Mouse (Mus musculus): ENCODE measurements around the gene Elovl6. TPM values are rescaled to one million over a fixed set of nuclear protein-coding genes. Genes with fewer than 3 reads are reported as not detected.

Gene Elovl6
- polyA plus RNA-seq, 1 experiment from 2014 or later = 48.7 TPM

GRCm38 (mm10) chr3:129651765-129652164 lies 119.6 kb downstream of the Elovl6 start:
- Histone ChIP-seq H3K4me3 (ENCODE audit: low read depth, low read length) (no peak overlapping the region), H3K27me3 (ENCODE audit: control insufficient read depth, insufficient read depth, low read length) (no peaks in the 10 kb centered on the region), H3K4me1 (ENCODE audit: control insufficient read depth, insufficient read depth, low read length) (no peaks in the 10 kb centered on the region), H3K9ac (replicated peaks; ENCODE audit: low read length) (no peak overlapping the region), H3K4me2 (ENCODE audit: low read depth, low read length) (no peak overlapping the region), H3K27ac (replicated peaks; ENCODE audit: low read depth, low read length) (no peak overlapping the region), H3K36me3 (replicated peaks; ENCODE audit: control insufficient read depth, insufficient read depth, low read depth, low read length) (no peaks in the 10 kb centered on the region), H3K9me3 (replicated peaks; ENCODE audit: control insufficient read depth, low read length) (no peaks in the 10 kb centered on the region)
- ATAC-seq (replicated peaks; ENCODE audit: insufficient number of reproducible peaks, low FRiP score, low TSS enrichment, low read depth) = no peak
- WGBS = 88% methylated on average over 8 of the region's 8 CpGs
- no peak for DNase-seq (ENCODE audit: low spot score)

- no peaks in the 10 kb centered on the region for H3K4me1 ChIP-seq (ENCODE audit: control insufficient read depth, insufficient read depth, low read length)
- 86% methylated on average over 4 of the region's 4 CpGs for WGBS
- H3K9ac ChIP-seq (replicated peaks; ENCODE audit: low read length) = no peak overlapping the region
- H3K9me3 ChIP-seq (replicated peaks; ENCODE audit: control insufficient read depth, low read length) = no peaks in the 10 kb centered on the region
- H3K27me3 ChIP-seq (ENCODE audit: control insufficient read depth, insufficient read depth, low read length) = no peaks in the 10 kb centered on the region
- H3K36me3 ChIP-seq (replicated peaks; ENCODE audit: control insufficient read depth, insufficient read depth, low read depth, low read length) = no peaks in the 10 kb centered on the region
- ATAC-seq (replicated peaks; ENCODE audit: insufficient number of reproducible peaks, low FRiP score, low TSS enrichment, low read depth) (no peak), DNase-seq (ENCODE audit: low spot score) (no peak)
- H3K27ac ChIP-seq (replicated peaks; ENCODE audit: low read depth, low read length) = no peak overlapping the region
- H3K4me2 ChIP-seq (ENCODE audit: low read depth, low read length) = no peak overlapping the region
- no peak overlapping the region for H3K4me3 ChIP-seq (ENCODE audit: low read depth, low read length)
These were observed 120.3 kb downstream of the Elovl6 start for GRCm38 (mm10) chr3:129652476-129652875.

- DNase-seq (ENCODE audit: low spot score) (no peak), ATAC-seq (replicated peaks; ENCODE audit: insufficient number of reproducible peaks, low FRiP score, low TSS enrichment, low read depth) (no peak)
- Histone ChIP-seq H3K4me1 (ENCODE audit: control insufficient read depth, insufficient read depth, low read length) (no peaks in the 10 kb centered on the region), H3K36me3 (replicated peaks; ENCODE audit: control insufficient read depth, insufficient read depth, low read depth, low read length) (no peaks in the 10 kb centered on the region), H3K27ac (replicated peaks; ENCODE audit: low read depth, low read length) (no peak overlapping the region), H3K9ac (replicated peaks; ENCODE audit: low read length) (no peak overlapping the region), H3K4me3 (ENCODE audit: low read depth, low read length) (no peak overlapping the region), H3K9me3 (replicated peaks; ENCODE audit: control insufficient read depth, low read length) (no peaks in the 10 kb centered on the region), H3K27me3 (ENCODE audit: control insufficient read depth, insufficient read depth, low read length) (no peaks in the 10 kb centered on the region), H3K4me2 (ENCODE audit: low read depth, low read length) (no peak overlapping the region)
- 82% methylated on average over 4 of the region's 4 CpGs for WGBS
These were observed 124.4 kb downstream of the Elovl6 start for GRCm38 (mm10) chr3:129656540-129656939.

- WGBS = 86% methylated on average over 9 of the region's 9 CpGs
- H3K4me3 ChIP-seq (ENCODE audit: low read depth, low read length) = no peak overlapping the region
- no peak for ATAC-seq (replicated peaks; ENCODE audit: insufficient number of reproducible peaks, low FRiP score, low TSS enrichment, low read depth)
These were observed 125.1 kb downstream of the Elovl6 start for GRCm38 (mm10) chr3:129657222-129657621.

DNA sequence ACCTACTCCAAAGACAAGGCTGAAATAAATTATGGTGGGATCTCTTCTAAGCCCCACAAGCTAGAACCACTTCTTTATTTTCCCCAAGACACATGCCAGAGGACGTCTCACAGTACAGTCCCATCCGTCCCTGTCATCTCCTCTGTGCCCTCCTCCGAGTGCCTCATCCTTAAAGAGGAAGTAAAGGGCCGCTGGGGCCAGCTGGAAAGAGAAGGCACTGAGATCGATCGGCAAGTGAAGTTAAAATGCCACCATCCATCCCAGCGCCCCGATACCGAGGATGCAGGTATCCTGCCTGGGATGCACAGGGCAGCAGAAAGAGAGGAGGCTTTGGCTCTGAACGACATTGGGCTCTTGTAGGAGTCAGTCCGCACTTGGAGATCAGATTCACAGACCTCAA lies 125.6 kb downstream of the Elovl6 start:
- no peak for ATAC-seq (replicated peaks; ENCODE audit: insufficient number of reproducible peaks, low FRiP score, low TSS enrichment, low read depth)
- Histone ChIP-seq H3K27me3 (ENCODE audit: control insufficient read depth, insufficient read depth, low read length) (no peaks in the 10 kb centered on the region), H3K4me1 (ENCODE audit: control insufficient read depth, insufficient read depth, low read length) (no peaks in the 10 kb centered on the region), H3K27ac (replicated peaks; ENCODE audit: low read depth, low read length) (no peak overlapping the region), H3K4me3 (ENCODE audit: low read depth, low read length) (no peak overlapping the region), H3K4me2 (ENCODE audit: low read depth, low read length) (no peak overlapping the region), H3K9me3 (replicated peaks; ENCODE audit: control insufficient read depth, low read length) (no peaks in the 10 kb centered on the region), H3K9ac (replicated peaks; ENCODE audit: low read length) (no peak overlapping the region), H3K36me3 (replicated peaks; ENCODE audit: control insufficient read depth, insufficient read depth, low read depth, low read length) (no peaks in the 10 kb centered on the region)
- WGBS = 87% methylated on average over 11 of the region's 11 CpGs
- DNase-seq (ENCODE audit: low spot score) = no peak

More at GRCm38 (mm10) chr3:129657222-129657621, 125.1 kb downstream of the Elovl6 start:
- no peak overlapping the region for H3K4me2 ChIP-seq (ENCODE audit: low read depth, low read length)
- H3K4me1 ChIP-seq (ENCODE audit: control insufficient read depth, insufficient read depth, low read length) = no peaks in the 10 kb centered on the region
- H3K27me3 ChIP-seq (ENCODE audit: control insufficient read depth, insufficient read depth, low read length) = no peaks in the 10 kb centered on the region
- H3K36me3 ChIP-seq (replicated peaks; ENCODE audit: control insufficient read depth, insufficient read depth, low read depth, low read length) = no peaks in the 10 kb centered on the region
- no peaks in the 10 kb centered on the region for H3K9me3 ChIP-seq (replicated peaks; ENCODE audit: control insufficient read depth, low read length)
- no peak overlapping the region for H3K27ac ChIP-seq (replicated peaks; ENCODE audit: low read depth, low read length)
- DNase-seq (ENCODE audit: low spot score) = no peak
- H3K9ac ChIP-seq (replicated peaks; ENCODE audit: low read length) = no peak overlapping the region

DNA sequence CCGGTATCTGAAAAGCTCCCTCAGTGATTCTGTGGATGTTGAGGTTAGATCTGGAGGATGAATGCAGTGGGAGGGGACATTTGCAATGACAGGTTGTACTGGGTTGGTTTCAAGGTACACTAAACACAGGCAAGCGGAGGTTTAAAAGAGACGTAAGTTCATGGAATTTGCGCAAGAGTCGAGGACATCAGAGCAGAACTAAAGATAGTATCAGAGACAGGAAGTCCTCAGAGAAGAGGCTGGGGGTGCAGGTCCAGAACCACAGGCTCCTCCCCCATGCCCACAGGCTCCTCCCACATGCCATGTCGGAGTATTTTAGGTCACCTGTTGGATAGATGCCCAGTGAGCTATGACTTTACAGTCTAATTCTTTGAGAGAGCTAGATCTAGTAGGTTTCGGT lies 126.6 kb downstream of the Elovl6 start:
- DNase-seq (ENCODE audit: low spot score) (no peak), ATAC-seq (replicated peaks; ENCODE audit: insufficient number of reproducible peaks, low FRiP score, low TSS enrichment, low read depth) (no peak)
- 88% methylated on average over 7 of the region's 7 CpGs for WGBS
- Histone ChIP-seq H3K4me3 (ENCODE audit: low read depth, low read length) (no peak overlapping the region), H3K9ac (replicated peaks; ENCODE audit: low read length) (no peak overlapping the region), H3K4me2 (ENCODE audit: low read depth, low read length) (no peak overlapping the region), H3K4me1 (ENCODE audit: control insufficient read depth, insufficient read depth, low read length) (no peaks in the 10 kb centered on the region), H3K27me3 (ENCODE audit: control insufficient read depth, insufficient read depth, low read length) (no peaks in the 10 kb centered on the region), H3K9me3 (replicated peaks; ENCODE audit: control insufficient read depth, low read length) (no peaks in the 10 kb centered on the region), H3K36me3 (replicated peaks; ENCODE audit: control insufficient read depth, insufficient read depth, low read depth, low read length) (no peaks in the 10 kb centered on the region), H3K27ac (replicated peaks; ENCODE audit: low read depth, low read length) (no peak overlapping the region)

DNA sequence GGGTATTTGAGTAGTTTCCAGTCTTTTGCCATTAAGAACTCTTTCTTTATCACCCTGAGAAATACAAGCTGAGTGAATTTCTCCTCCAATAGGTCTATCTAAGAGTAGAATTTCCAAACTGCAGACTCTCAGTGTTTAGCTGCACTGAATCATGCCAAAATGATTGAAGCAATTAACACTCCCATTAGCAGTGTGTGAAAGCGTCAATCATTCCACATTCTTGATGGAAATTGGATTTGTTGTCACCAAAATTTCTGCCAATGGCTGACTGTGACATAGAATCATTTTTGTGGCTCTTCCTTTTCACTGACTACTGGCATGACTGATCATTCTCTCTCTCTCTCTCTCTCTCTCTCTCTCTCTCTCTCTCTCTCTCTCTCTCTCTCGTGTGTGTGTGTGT lies 131.8 kb downstream of the Elovl6 start:
- Histone ChIP-seq H3K4me3 (ENCODE audit: low read depth, low read length) (no peak overlapping the region), H3K9me3 (replicated peaks; ENCODE audit: control insufficient read depth, low read length) (no peaks in the 10 kb centered on the region)
- WGBS = 80% methylated on average over 1 of the region's 2 CpGs

DNA sequence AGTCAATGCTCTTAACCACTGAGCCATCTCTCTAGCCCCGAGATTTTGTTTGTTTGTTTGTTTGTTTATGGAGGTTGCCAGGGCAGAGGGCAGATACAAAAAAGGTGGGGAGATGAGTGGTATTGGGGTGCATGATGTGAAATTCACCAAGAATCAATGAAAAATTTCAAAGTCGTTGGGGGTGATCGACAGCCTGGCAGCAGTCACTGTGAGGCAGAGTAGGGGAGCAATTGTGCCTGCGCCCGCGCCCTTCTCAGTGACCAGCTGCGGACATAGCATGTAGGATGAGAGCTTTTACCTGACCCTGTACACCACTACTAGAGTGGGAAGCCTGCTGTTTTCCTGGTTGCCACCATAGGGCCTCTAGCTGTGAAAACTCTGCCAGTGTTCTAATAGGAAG lies 143.8 kb downstream of the Elovl6 start:
- H3K9ac ChIP-seq (replicated peaks; ENCODE audit: low read length) = no peak overlapping the region
- ATAC-seq (replicated peaks; ENCODE audit: insufficient number of reproducible peaks, low FRiP score, low TSS enrichment, low read depth) (no peak), DNase-seq (ENCODE audit: low spot score) (no peak)
- WGBS = 92% methylated on average over 7 of the region's 7 CpGs
- H3K36me3 ChIP-seq (replicated peaks; ENCODE audit: control insufficient read depth, insufficient read depth, low read depth, low read length) = no peaks in the 10 kb centered on the region
- H3K4me1 ChIP-seq (ENCODE audit: control insufficient read depth, insufficient read depth, low read length) = no peaks in the 10 kb centered on the region
- no peak overlapping the region for H3K4me3 ChIP-seq (ENCODE audit: low read depth, low read length)
- no peak overlapping the region for H3K27ac ChIP-seq (replicated peaks; ENCODE audit: low read depth, low read length)
- H3K4me2 ChIP-seq (ENCODE audit: low read depth, low read length) = no peak overlapping the region
- no peaks in the 10 kb centered on the region for H3K9me3 ChIP-seq (replicated peaks; ENCODE audit: control insufficient read depth, low read length)
- no peaks in the 10 kb centered on the region for H3K27me3 ChIP-seq (ENCODE audit: control insufficient read depth, insufficient read depth, low read length)

More for the DNA sequence above, 131.8 kb downstream of the Elovl6 start:
- Histone ChIP-seq H3K4me2 (ENCODE audit: low read depth, low read length) (no peak overlapping the region), H3K4me1 (ENCODE audit: control insufficient read depth, insufficient read depth, low read length) (no peaks in the 10 kb centered on the region), H3K27ac (replicated peaks; ENCODE audit: low read depth, low read length) (no peak overlapping the region), H3K9ac (replicated peaks; ENCODE audit: low read length) (no peak overlapping the region), H3K36me3 (replicated peaks; ENCODE audit: control insufficient read depth, insufficient read depth, low read depth, low read length) (no peaks in the 10 kb centered on the region), H3K27me3 (ENCODE audit: control insufficient read depth, insufficient read depth, low read length) (no peaks in the 10 kb centered on the region)
- ATAC-seq (replicated peaks; ENCODE audit: insufficient number of reproducible peaks, low FRiP score, low TSS enrichment, low read depth) (no peak), DNase-seq (ENCODE audit: low spot score) (no peak)

Measured in embryonic facial prominence, embryonic 11.5 days (tissue).